Mouse (Mus musculus) embryonic facial prominence, embryonic 15.5 days (tissue): ENCODE data around the gene Myrf. TPM values are rescaled to one million over a fixed set of nuclear protein-coding genes. Genes with fewer than 3 reads are reported as not detected.
A peak's percentile ranks its signal among the peaks of the same experiment; 100 is the strongest.

Experiments
- ATAC-seq: fragments of 200-750 bp; cut with Nextera tagmentation; 2 replicates; pipeline ENCODE4 v1.8.0; 2017; ENCODE audit warnings: low read depth, moderate TSS enrichment; ENCODE audit not compliant: insufficient number of reproducible peaks, low FRiP score, low TSS enrichment
- H3K27ac ChIP-seq: fragments of 300-500 bp; sonication (generic); replicated peaks from 2 replicates; pipeline ENCODE4 v1.5.1; 2015; ENCODE audit warnings: mild to moderate bottlenecking, inconsistent platforms
- H3K27me3 ChIP-seq: fragments of 300-500 bp; sonication (generic); 2 replicates; pipeline ENCODE4 v1.6.1; 2015; ENCODE audit warnings: inconsistent platforms
- H3K36me3 ChIP-seq: fragments of 300-500 bp; sonication (generic); 2 replicates; pipeline ENCODE4 v1.6.1; 2015; ENCODE audit warnings: mild to moderate bottlenecking, inconsistent platforms
- H3K4me1 ChIP-seq: fragments of 300-500 bp; sonication (generic); 2 replicates; pipeline ENCODE4 v1.6.1; 2015; ENCODE audit warnings: inconsistent platforms
- H3K4me2 ChIP-seq: fragments of 300-500 bp; sonication (generic); replicated peaks from 2 replicates; pipeline ENCODE4 v1.6.1; 2015; ENCODE audit warnings: mild to moderate bottlenecking, inconsistent platforms
- H3K4me3 ChIP-seq: fragments of 300-500 bp; sonication (generic); replicated peaks from 2 replicates; pipeline ENCODE4 v1.5.1; 2015; ENCODE audit warnings: mild to moderate bottlenecking, inconsistent platforms
- H3K9ac ChIP-seq: fragments of 300-500 bp; sonication (generic); 2 replicates; pipeline ENCODE4 v1.6.1; 2015; ENCODE audit warnings: inconsistent platforms
- H3K9me3 ChIP-seq: fragments of 300-500 bp; sonication (generic); replicated peaks from 2 replicates; pipeline ENCODE4 v1.6.1; 2016; ENCODE audit warnings: inconsistent platforms
- WGBS: fragments of 180-500 bp; shearing (Covaris S2); methylation state at CpG from one replicate; pipeline ENCODE4 v1.1.7; 2015; 5-methylcytosine and 5-hydroxymethylcytosine counted together
- polyA plus RNA-seq: library from polyadenylated mRNA; unstranded; fragments of >200 nt; fragmentation: Nextera tagmentation; extraction: Ambion mirVana; gene quantifications from 2 replicates; pipeline ENCODE4 v1.2.1, GENCODE M21; 2015

Myrf gene
- polyA plus RNA-seq, 1 experiment from 2014 or later = 0.65 TPM

- Histone ChIP-seq H3K9ac (no peak overlapping the region), H3K4me2 (no peak overlapping the region), H3K27ac (no peak overlapping the region), H3K9me3 (no peaks in the 10 kb centered on the region), H3K4me3 (no peak overlapping the region), H3K4me1 (peaks cover 7% of the 10 kb centered on the region; the same call in 1 of the 2 replicates), H3K36me3 (0 out of 2 replicates have a peak, but pooled peaks cover 8% of the 10 kb centered on the region), H3K27me3 (no peaks in the 10 kb centered on the region)
- 20% methylated on average over 6 of the region's 6 CpGs for WGBS
- ATAC-seq = no peak
These were observed 6.6 kb upstream of the Myrf start for GRCm38 (mm10) chr19:10247165-10247564.

- H3K4me1 ChIP-seq = peaks cover 22% of the 10 kb centered on the region
These were observed 3.6 kb upstream of the Myrf start for GRCm38 (mm10) chr19:10244183-10244582.

GRCm38 (mm10) chr19:10242916-10243315 is 2.4 kb upstream of the Myrf start:
- Histone ChIP-seq H3K4me1 (peaks cover 21% of the 10 kb centered on the region), H3K27ac (no peak overlapping the region), H3K9me3 (no peaks in the 10 kb centered on the region), H3K4me2 (no peak overlapping the region), H3K9ac (no peak overlapping the region), H3K4me3 (no peak overlapping the region), H3K27me3 (peaks cover 5% of the 10 kb centered on the region; the same call in 1 of the 2 replicates), H3K36me3 (no peaks in the 10 kb centered on the region)
- no peak for ATAC-seq
- 10% methylated on average over 8 of the region's 8 CpGs for WGBS

More at GRCm38 (mm10) chr19:10244183-10244582, 3.6 kb upstream of the Myrf start:
- Histone ChIP-seq H3K4me3 (no peak overlapping the region), H3K36me3 (no peaks in the 10 kb centered on the region), H3K27ac (no peak overlapping the region), H3K27me3 (no peaks in the 10 kb centered on the region; the same call in 1 of the 2 replicates), H3K9ac (no peak overlapping the region), H3K9me3 (no peaks in the 10 kb centered on the region), H3K4me2 (no peak overlapping the region)
- WGBS = 19% methylated on average over 3 of the region's 3 CpGs
- no peak for ATAC-seq

- WGBS = 2% methylated on average over 26 of the region's 26 CpGs
- peaks cover 14% of the 10 kb centered on the region for H3K4me1 ChIP-seq
- H3K27me3 ChIP-seq = peaks cover 5% of the 10 kb centered on the region; the same call in 1 of the 2 replicates
- H3K4me3 ChIP-seq = peak overlapping the region; percentile 50
- H3K27ac ChIP-seq = no peak overlapping the region
- no peaks in the 10 kb centered on the region for H3K36me3 ChIP-seq
- H3K9ac ChIP-seq = peak overlapping the region; percentile 44
- no peaks in the 10 kb centered on the region for H3K9me3 ChIP-seq
- peak overlapping the region; percentile 94 for H3K4me2 ChIP-seq
- peak; percentile 39 for ATAC-seq
These were observed 434 bp downstream of the Myrf start for GRCm38 (mm10) chr19:10239975-10240653.

- Histone ChIP-seq H3K9ac (no peak overlapping the region), H3K27ac (no peak overlapping the region), H3K9me3 (no peaks in the 10 kb centered on the region), H3K4me1 (peaks cover 14% of the 10 kb centered on the region), H3K36me3 (no peaks in the 10 kb centered on the region), H3K27me3 (peaks cover 5% of the 10 kb centered on the region; the same call in 1 of the 2 replicates), H3K4me2 (no peak overlapping the region), H3K4me3 (no peak overlapping the region)
- 47% methylated on average over 2 of the region's 2 CpGs for WGBS
- ATAC-seq = no peak
These were observed 1.1 kb downstream of the Myrf start for GRCm38 (mm10) chr19:10239419-10239818.

- H3K4me2 ChIP-seq = no peak overlapping the region
These were observed 2.1 kb downstream of the Myrf start for GRCm38 (mm10) chr19:10238477-10238876.

GRCm38 (mm10) chr19:10235784-10236565 is 4.6 kb downstream of the Myrf start:
- Histone ChIP-seq H3K4me3 (no peak overlapping the region), H3K4me2 (no peak overlapping the region)
- WGBS = 84% methylated on average over 9 of the region's 9 CpGs

More at GRCm38 (mm10) chr19:10238477-10238876, 2.1 kb downstream of the Myrf start:
- peaks cover 5% of the 10 kb centered on the region; the same call in 1 of the 2 replicates for H3K27me3 ChIP-seq
- no peaks in the 10 kb centered on the region for H3K9me3 ChIP-seq
- 61% methylated on average over 3 of the region's 3 CpGs for WGBS
- H3K27ac ChIP-seq = no peak overlapping the region
- no peaks in the 10 kb centered on the region for H3K36me3 ChIP-seq
- H3K4me3 ChIP-seq = no peak overlapping the region
- ATAC-seq = no peak
- peaks cover 14% of the 10 kb centered on the region for H3K4me1 ChIP-seq
- H3K9ac ChIP-seq = no peak overlapping the region

GRCm38 (mm10) chr19:10232327-10233017 is 8.1 kb downstream of the Myrf start:
- no peaks in the 10 kb centered on the region for H3K27me3 ChIP-seq
- no peak overlapping the region for H3K9ac ChIP-seq
- no peaks in the 10 kb centered on the region for H3K4me1 ChIP-seq
- no peak overlapping the region for H3K4me2 ChIP-seq
- H3K4me3 ChIP-seq = no peak overlapping the region
- no peak overlapping the region for H3K27ac ChIP-seq
- no peaks in the 10 kb centered on the region for H3K36me3 ChIP-seq
- WGBS = 45% methylated on average over 9 of the region's 9 CpGs
- no peak for ATAC-seq
- no peaks in the 10 kb centered on the region for H3K9me3 ChIP-seq

More at GRCm38 (mm10) chr19:10235784-10236565, 4.6 kb downstream of the Myrf start:
- H3K9ac ChIP-seq = no peak overlapping the region
- ATAC-seq = no peak
- H3K27me3 ChIP-seq = peaks cover 5% of the 10 kb centered on the region; the same call in 1 of the 2 replicates
- no peaks in the 10 kb centered on the region for H3K9me3 ChIP-seq
- H3K27ac ChIP-seq = no peak overlapping the region
- no peaks in the 10 kb centered on the region for H3K36me3 ChIP-seq
- H3K4me1 ChIP-seq = peaks cover 14% of the 10 kb centered on the region

- H3K4me2 ChIP-seq = no peak overlapping the region
- H3K9ac ChIP-seq = no peak overlapping the region
- H3K27ac ChIP-seq = no peak overlapping the region
- 23% methylated on average over 5 of the region's 5 CpGs for WGBS
- ATAC-seq = no peak
- H3K36me3 ChIP-seq = no peaks in the 10 kb centered on the region
- no peaks in the 10 kb centered on the region for H3K27me3 ChIP-seq
- H3K4me1 ChIP-seq = no peaks in the 10 kb centered on the region
- no peaks in the 10 kb centered on the region for H3K9me3 ChIP-seq
- no peak overlapping the region for H3K4me3 ChIP-seq
These were observed 8.7 kb downstream of the Myrf start for GRCm38 (mm10) chr19:10231871-10232270.

GRCm38 (mm10) chr19:10231016-10231415 is 9.5 kb downstream of the Myrf start:
- H3K36me3 ChIP-seq = no peaks in the 10 kb centered on the region
- H3K27me3 ChIP-seq = no peaks in the 10 kb centered on the region
- WGBS = 13% methylated on average over 7 of the region's 7 CpGs
- H3K4me3 ChIP-seq = no peak overlapping the region
- H3K27ac ChIP-seq = no peak overlapping the region
- no peak overlapping the region for H3K4me2 ChIP-seq
- no peaks in the 10 kb centered on the region for H3K4me1 ChIP-seq
- no peak overlapping the region for H3K9ac ChIP-seq
- ATAC-seq = no peak
- H3K9me3 ChIP-seq = no peaks in the 10 kb centered on the region

- H3K27me3 ChIP-seq = no peaks in the 10 kb centered on the region
- H3K4me1 ChIP-seq = peaks cover 6% of the 10 kb centered on the region; the same call in 1 of the 2 replicates
- H3K4me3 ChIP-seq = no peak overlapping the region
- no peak overlapping the region for H3K27ac ChIP-seq
- no peak for ATAC-seq
- no peaks in the 10 kb centered on the region for H3K36me3 ChIP-seq
- whole genome bisulfite sequencing = 81% methylated on average over 4 of the region's 4 CpGs
- no peak overlapping the region for H3K4me2 ChIP-seq
- H3K9me3 ChIP-seq = no peaks in the 10 kb centered on the region
- H3K9ac ChIP-seq = no peak overlapping the region
These were observed 14.8 kb downstream of the Myrf start for GRCm38 (mm10) chr19:10225767-10226166.
